Mouse (Mus musculus): ENCODE results near the gene Tiprl.

- TF ChIP-seq CTCF (IDR thresholded peaks at IDR 0.05; ENCODE audit: insufficient read depth, low read depth, low read length), result no peak
- TF ChIP-seq POLR2A (IDR thresholded peaks at IDR 0.05; ENCODE audit: insufficient read depth, low read depth, low read length), result no peak
Measured at GRCm38 (mm10) chr1:165169462-165169861, 67.3 kb downstream of the Tiprl start.
